Mouse (Mus musculus) embryonic facial prominence, embryonic 15.5 days (tissue): ENCODE measurements around the gene Sec11a. TPM values are rescaled to one million over a fixed set of nuclear protein-coding genes. Genes with fewer than 3 reads are reported as not detected.

Source experiments
- ATAC-seq: fragments of 200-750 bp; cut with Nextera tagmentation; 2 replicates; pipeline ENCODE4 v1.8.0; 2017; ENCODE audit warnings: low read depth, moderate TSS enrichment; ENCODE audit not compliant: insufficient number of reproducible peaks, low FRiP score, low TSS enrichment
- H3K27ac ChIP-seq: fragments of 300-500 bp; sonication (generic); replicated peaks from 2 replicates; pipeline ENCODE4 v1.5.1; 2015; ENCODE audit warnings: mild to moderate bottlenecking, inconsistent platforms
- H3K27me3 ChIP-seq: fragments of 300-500 bp; sonication (generic); 2 replicates; pipeline ENCODE4 v1.6.1; 2015; ENCODE audit warnings: inconsistent platforms
- H3K36me3 ChIP-seq: fragments of 300-500 bp; sonication (generic); 2 replicates; pipeline ENCODE4 v1.6.1; 2015; ENCODE audit warnings: mild to moderate bottlenecking, inconsistent platforms
- H3K4me1 ChIP-seq: fragments of 300-500 bp; sonication (generic); 2 replicates; pipeline ENCODE4 v1.6.1; 2015; ENCODE audit warnings: inconsistent platforms
- H3K4me2 ChIP-seq: fragments of 300-500 bp; sonication (generic); replicated peaks from 2 replicates; pipeline ENCODE4 v1.6.1; 2015; ENCODE audit warnings: mild to moderate bottlenecking, inconsistent platforms
- H3K4me3 ChIP-seq: fragments of 300-500 bp; sonication (generic); replicated peaks from 2 replicates; pipeline ENCODE4 v1.5.1; 2015; ENCODE audit warnings: mild to moderate bottlenecking, inconsistent platforms
- H3K9ac ChIP-seq: fragments of 300-500 bp; sonication (generic); 2 replicates; pipeline ENCODE4 v1.6.1; 2015; ENCODE audit warnings: inconsistent platforms
- H3K9me3 ChIP-seq: fragments of 300-500 bp; sonication (generic); replicated peaks from 2 replicates; pipeline ENCODE4 v1.6.1; 2016; ENCODE audit warnings: inconsistent platforms
- WGBS: fragments of 180-500 bp; shearing (Covaris S2); methylation state at CpG from one replicate; pipeline ENCODE4 v1.1.7; 2015; 5-methylcytosine and 5-hydroxymethylcytosine counted together
- polyA plus RNA-seq: library from polyadenylated mRNA; unstranded; fragments of >200 nt; fragmentation: Nextera tagmentation; extraction: Ambion mirVana; gene quantifications from 2 replicates; pipeline ENCODE4 v1.2.1, GENCODE M21; 2015

Sec11a gene
- polyA plus RNA-seq, 1 experiment from 2014 or later = 205 TPM

DNA sequence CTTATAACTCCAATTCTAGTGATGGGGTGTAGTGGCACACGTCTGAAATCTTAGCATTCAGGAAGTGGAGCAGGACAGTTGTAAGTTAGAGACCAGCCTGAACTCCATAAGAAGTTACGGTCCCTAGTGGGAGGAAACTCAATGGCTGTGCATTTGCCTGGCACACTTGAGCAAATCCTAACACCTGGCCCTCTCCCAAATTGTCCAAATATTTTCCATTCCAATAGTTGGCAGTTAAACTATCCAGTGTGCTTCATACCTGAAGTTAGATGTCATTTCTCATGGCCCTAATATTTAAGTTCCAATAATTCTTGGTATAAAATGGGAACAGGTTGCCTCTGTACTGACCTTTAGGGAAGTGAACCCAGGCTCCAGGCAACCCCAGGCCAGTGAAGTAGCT, 78.9 kb downstream of the Sec11a start:
- Histone ChIP-seq H3K4me2 (no peak overlapping the region), H3K27me3 (no peaks in the 10 kb centered on the region), H3K4me1 (no peaks in the 10 kb centered on the region), H3K9ac (no peak overlapping the region), H3K4me3 (no peak overlapping the region), H3K9me3 (no peaks in the 10 kb centered on the region), H3K27ac (no peak overlapping the region), H3K36me3 (peaks cover 72% of the 10 kb centered on the region)
- WGBS = 83% methylated on average over 2 of the region's 2 CpGs
- no peak for ATAC-seq

GRCm38 (mm10) chr7:80866514-80867147, 80.9 kb downstream of the Sec11a start:
- Histone ChIP-seq H3K4me1 (peaks cover 17% of the 10 kb centered on the region), H3K36me3 (peaks cover 68% of the 10 kb centered on the region), H3K27ac (0 out of 2 replicates have a peak overlapping the region, but pooled peaks have one; percentile 4), H3K4me3 (no peak overlapping the region), H3K9ac (no peak overlapping the region), H3K9me3 (no peaks in the 10 kb centered on the region), H3K4me2 (no peak overlapping the region), H3K27me3 (no peaks in the 10 kb centered on the region)
- 82% methylated on average over 7 of the region's 7 CpGs for WGBS
- ATAC-seq = no peak

DNA sequence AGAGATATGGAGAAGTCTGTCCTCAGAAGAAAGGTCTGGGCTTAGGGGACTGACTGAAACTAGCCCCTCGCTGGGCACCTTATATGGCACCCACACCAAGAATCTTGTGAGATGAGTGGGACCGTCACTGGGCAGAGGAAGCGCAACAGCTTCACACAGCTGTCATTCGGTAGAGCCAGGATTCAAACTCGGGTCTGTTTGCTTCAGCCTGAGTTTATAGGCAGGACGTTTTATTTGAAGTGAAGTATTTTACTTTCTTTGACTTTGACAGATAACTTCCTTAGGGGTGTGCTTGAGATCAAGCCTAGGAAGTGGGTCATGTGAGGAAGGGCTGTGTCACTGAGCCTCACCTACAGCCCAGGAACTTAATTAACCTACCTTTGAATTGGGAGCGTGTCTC, 82.1 kb downstream of the Sec11a start:
- no peaks in the 10 kb centered on the region for H3K27me3 ChIP-seq
- ATAC-seq = no peak
- 88% methylated on average over 7 of the region's 7 CpGs for WGBS
- peaks cover 19% of the 10 kb centered on the region for H3K4me1 ChIP-seq
- no peaks in the 10 kb centered on the region for H3K9me3 ChIP-seq
- peaks cover 59% of the 10 kb centered on the region for H3K36me3 ChIP-seq
- H3K9ac ChIP-seq = no peak overlapping the region
- no peak overlapping the region for H3K27ac ChIP-seq
- H3K4me2 ChIP-seq = no peak overlapping the region
- H3K4me3 ChIP-seq = no peak overlapping the region

DNA sequence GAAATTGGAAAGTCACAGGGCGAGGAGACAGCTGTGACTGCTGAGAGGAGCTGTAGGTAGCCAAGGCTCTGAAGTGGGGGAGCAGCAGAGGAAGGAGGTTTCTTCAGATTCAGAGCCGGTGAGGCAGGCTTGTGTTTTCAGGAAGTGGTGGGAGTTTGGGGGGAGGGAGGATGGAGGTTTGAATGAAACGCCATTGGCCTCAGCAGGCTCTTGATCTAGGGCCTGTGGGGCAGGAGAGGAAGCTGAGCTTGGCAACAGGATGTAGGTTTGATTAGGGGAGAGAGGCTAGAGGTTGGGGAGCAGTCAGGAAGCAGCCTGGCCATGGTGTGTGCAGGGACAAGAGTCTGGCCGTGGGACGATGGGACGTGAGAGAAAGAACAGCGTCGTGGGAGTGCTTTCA, 82.7 kb downstream of the Sec11a start:
- no peaks in the 10 kb centered on the region for H3K9me3 ChIP-seq
- no peak overlapping the region for H3K4me2 ChIP-seq
- no peak overlapping the region for H3K27ac ChIP-seq
- no peaks in the 10 kb centered on the region for H3K27me3 ChIP-seq
- WGBS = 62% methylated on average over 8 of the region's 8 CpGs
- no peak for ATAC-seq
- no peak overlapping the region for H3K4me3 ChIP-seq
- H3K36me3 ChIP-seq = peaks cover 53% of the 10 kb centered on the region
- peaks cover 23% of the 10 kb centered on the region for H3K4me1 ChIP-seq
- H3K9ac ChIP-seq = no peak overlapping the region

DNA sequence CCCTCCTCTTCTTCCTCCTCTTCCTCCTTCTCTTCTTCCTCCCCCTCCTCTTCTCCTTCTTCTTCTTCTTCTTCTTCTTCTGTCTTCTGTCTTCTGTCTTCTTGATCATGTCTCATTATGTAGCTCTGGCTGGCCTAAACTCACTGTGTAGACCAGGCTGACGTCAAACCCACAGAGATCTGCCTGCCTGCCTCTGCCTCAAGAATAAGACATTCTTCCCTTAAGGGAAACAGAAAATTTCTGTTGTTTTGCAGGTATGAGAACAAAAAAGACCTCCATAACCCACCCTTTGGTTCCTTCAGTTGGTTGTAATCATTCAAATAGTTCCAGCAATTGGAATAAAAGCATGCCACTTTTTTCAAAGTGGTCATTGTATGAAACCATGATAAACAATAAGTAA, 83.4 kb downstream of the Sec11a start:
- H3K27me3 ChIP-seq = no peaks in the 10 kb centered on the region
- ATAC-seq = no peak
- no peak overlapping the region for H3K27ac ChIP-seq
- no peak overlapping the region for H3K4me2 ChIP-seq
- peaks cover 46% of the 10 kb centered on the region for H3K36me3 ChIP-seq
- no peaks in the 10 kb centered on the region for H3K9me3 ChIP-seq
- H3K4me3 ChIP-seq = no peak overlapping the region
- H3K9ac ChIP-seq = no peak overlapping the region
- peaks cover 24% of the 10 kb centered on the region for H3K4me1 ChIP-seq
- 80% methylated on average over 1 of the region's 1 CpGs for WGBS

GRCm38 (mm10) chr7:80863520-80863919, 84.1 kb downstream of the Sec11a start:
- Histone ChIP-seq H3K4me1 (peaks cover 24% of the 10 kb centered on the region), H3K27me3 (no peaks in the 10 kb centered on the region), H3K9me3 (no peaks in the 10 kb centered on the region), H3K4me3 (no peak overlapping the region), H3K4me2 (no peak overlapping the region; the same call in 1 of the 2 replicates), H3K9ac (no peak overlapping the region), H3K27ac (peak overlapping the region; percentile 2; the same call in 1 of the 2 replicates), H3K36me3 (peaks cover 42% of the 10 kb centered on the region)
- ATAC-seq = no peak
- 85% methylated on average over 5 of the region's 5 CpGs for WGBS

GRCm38 (mm10) chr7:80862475-80862874, 85.1 kb downstream of the Sec11a start:
- Histone ChIP-seq H3K9me3 (no peaks in the 10 kb centered on the region), H3K27ac (no peak overlapping the region), H3K4me2 (no peak overlapping the region), H3K4me3 (no peak overlapping the region), H3K36me3 (peaks cover 36% of the 10 kb centered on the region), H3K9ac (no peak overlapping the region), H3K4me1 (peaks cover 24% of the 10 kb centered on the region), H3K27me3 (no peaks in the 10 kb centered on the region)
- WGBS = 86% methylated on average over 2 of the region's 2 CpGs
- ATAC-seq = no peak

DNA sequence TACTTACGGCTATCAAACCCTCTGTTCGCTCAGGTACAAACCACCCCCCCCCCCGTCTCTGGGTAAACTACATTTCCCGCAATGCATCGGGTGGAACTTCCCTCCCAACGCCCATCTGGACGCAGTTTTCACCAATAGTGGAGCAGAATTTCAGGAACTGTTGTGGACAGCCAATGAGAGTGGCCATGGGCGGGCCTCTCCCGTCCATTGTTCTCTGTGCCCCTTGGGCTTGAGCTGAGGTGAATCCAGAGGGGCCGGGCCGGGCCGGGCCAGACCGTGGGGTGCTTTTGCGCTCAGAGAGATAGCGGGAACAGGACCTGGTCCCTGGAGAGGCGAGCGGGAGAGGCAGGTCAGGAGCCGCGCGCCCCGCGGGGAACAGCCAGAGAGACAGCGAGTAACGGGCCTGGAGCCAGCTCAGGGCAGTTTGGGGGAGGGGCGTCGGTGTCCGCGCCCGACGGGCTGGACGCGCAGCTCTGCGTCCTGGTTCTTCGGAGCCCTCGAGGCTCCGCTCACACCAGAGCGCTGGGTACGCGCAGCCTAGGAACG, 86.8 kb downstream of the Sec11a start, which contains the start of gene Zscan2:
Gene Zscan2 (plus strand): TSS at position 192 of the 546 bp plus-strand sequence.
- ATAC-seq = peak; percentile 97
- under 1% methylated on average over 40 of the region's 40 CpGs for WGBS

DNA sequence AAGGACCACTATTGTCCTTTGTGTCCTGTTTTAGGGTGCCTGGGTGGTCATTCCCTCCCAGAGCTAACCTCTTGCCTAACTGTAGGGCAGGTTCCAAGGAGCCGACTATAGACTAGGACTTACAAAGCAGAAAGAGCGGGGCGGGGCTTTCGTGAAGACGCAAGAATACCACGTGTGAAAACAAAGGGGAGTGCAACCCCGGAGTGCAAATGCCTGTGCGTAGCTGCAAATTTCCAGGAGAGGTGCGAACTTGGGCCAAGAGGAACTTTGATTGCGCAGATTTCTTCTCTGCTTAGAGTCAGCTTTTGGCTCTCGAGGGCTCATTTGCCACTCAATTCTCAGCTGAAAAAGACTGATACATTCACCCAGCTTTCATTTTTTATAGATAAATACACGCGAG, 87.4 kb downstream of the Sec11a start:
- H3K4me3 ChIP-seq = peak overlapping the region; percentile 94
- peak; percentile 61; the same call in 1 of the 2 replicates for ATAC-seq

More for the DNA sequence above, 86.8 kb downstream of the Sec11a start, which contains the start of gene Zscan2:
- Histone ChIP-seq H3K4me3 (peak within 1 kb of the TSS; percentile 94), H3K27me3 (no peaks in the 10 kb centered on the region), H3K36me3 (peaks cover 20% of the 10 kb centered on the region), H3K9me3 (no peaks in the 10 kb centered on the region), H3K9ac (peak within 1 kb of the TSS; percentile 83), H3K27ac (peak within 1 kb of the TSS; percentile 86), H3K4me2 (peak within 1 kb of the TSS; percentile 69), H3K4me1 (peaks cover 24% of the 10 kb centered on the region)

DNA sequence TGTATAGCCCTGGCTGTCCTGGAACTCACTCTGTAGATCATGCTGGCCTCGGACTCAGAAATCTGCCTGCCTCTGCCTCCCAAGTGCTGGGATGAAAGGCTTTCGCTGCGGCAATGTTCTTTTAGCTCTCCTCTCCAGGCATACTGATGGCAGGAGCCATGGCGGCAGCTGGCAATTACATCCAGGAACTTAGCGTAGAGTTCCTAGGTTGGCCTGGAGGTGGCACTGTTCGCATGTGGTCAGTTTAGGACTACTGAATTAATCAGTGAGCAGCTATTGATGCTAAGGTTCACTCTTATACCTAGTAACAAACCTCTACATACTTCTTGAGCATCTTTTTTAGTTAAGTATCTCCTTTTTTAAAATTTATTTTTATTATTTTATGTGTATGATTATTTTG, 90.4 kb downstream of the Sec11a start:
- 32% methylated on average over 6 of the region's 6 CpGs for WGBS
- no peaks in the 10 kb centered on the region for H3K36me3 ChIP-seq
- no peak overlapping the region for H3K9ac ChIP-seq
- ATAC-seq = no peak
- no peaks in the 10 kb centered on the region for H3K27me3 ChIP-seq
- no peak overlapping the region for H3K4me3 ChIP-seq
- no peaks in the 10 kb centered on the region for H3K9me3 ChIP-seq
- no peak overlapping the region for H3K27ac ChIP-seq
- H3K4me2 ChIP-seq = no peak overlapping the region
- peaks cover 12% of the 10 kb centered on the region for H3K4me1 ChIP-seq

More for the DNA sequence above, 87.4 kb downstream of the Sec11a start:
- Histone ChIP-seq H3K27me3 (no peaks in the 10 kb centered on the region), H3K27ac (no peak overlapping the region), H3K36me3 (peaks cover 14% of the 10 kb centered on the region), H3K4me2 (peak overlapping the region; percentile 69), H3K9ac (peak overlapping the region; percentile 26; the same call in 1 of the 2 replicates), H3K9me3 (no peaks in the 10 kb centered on the region), H3K4me1 (peaks cover 24% of the 10 kb centered on the region)
- under 1% methylated on average over 13 of the region's 13 CpGs for WGBS

DNA sequence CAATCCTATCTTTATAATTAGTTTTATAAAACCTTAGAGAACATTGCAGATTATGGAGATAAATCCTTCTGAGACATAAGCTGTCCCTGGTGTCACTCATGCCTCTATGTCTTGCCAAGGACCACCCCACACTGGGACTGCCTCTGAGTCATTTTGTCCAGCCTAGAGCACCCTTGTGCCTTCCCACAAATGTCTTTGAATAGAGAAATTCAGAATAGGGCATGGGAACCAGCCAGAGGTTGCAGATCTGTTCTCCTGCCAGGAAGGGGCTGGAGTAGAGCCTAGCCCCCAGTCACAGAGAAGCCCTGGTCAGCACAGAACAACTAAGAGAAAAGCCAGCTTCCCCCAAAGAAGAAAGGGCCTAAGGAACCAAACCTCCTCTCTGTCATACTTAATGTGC, 92.3 kb downstream of the Sec11a start:
- no peak overlapping the region for H3K4me3 ChIP-seq
- peaks cover 5% of the 10 kb centered on the region; the same call in 1 of the 2 replicates for H3K4me1 ChIP-seq
- H3K27ac ChIP-seq = no peak overlapping the region
- no peaks in the 10 kb centered on the region for H3K36me3 ChIP-seq
- no peak overlapping the region for H3K4me2 ChIP-seq
- H3K9ac ChIP-seq = no peak overlapping the region
- no peaks in the 10 kb centered on the region for H3K9me3 ChIP-seq
- no peak for ATAC-seq
- H3K27me3 ChIP-seq = no peaks in the 10 kb centered on the region
